Mouse (Mus musculus): Measurements from ENCODE around the gene Rpl18a.

Rpl18a gene

GRCm38 (mm10) chr8:70852595-70853231 is 44.5 kb downstream of the Rpl18a start:
- DNase-seq, result no peak

GRCm38 (mm10) chr8:70851837-70852236 is 45.4 kb downstream of the Rpl18a start:
- DNase-seq, result no peak

DNA sequence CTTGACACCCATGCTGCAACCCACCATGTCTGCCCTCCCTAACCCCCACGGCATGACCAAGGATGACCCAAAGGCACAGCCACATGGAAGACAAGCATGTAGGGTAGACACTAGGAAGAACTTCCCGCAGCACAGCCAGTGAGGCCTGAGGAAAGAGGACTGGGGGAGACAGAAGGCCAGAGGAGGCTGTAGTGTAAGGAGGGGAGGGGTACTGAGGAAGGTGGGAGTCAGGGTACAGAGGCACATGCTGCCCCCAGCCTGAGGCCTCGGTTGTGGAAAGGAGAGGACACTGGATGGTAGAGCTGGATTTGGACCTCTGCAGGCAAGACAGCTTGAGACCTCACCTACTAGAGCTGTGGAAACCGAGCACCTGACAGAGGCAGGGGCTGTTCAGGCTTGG is 46.3 kb downstream of the Rpl18a start:
- DNase-seq, result no peak

DNA sequence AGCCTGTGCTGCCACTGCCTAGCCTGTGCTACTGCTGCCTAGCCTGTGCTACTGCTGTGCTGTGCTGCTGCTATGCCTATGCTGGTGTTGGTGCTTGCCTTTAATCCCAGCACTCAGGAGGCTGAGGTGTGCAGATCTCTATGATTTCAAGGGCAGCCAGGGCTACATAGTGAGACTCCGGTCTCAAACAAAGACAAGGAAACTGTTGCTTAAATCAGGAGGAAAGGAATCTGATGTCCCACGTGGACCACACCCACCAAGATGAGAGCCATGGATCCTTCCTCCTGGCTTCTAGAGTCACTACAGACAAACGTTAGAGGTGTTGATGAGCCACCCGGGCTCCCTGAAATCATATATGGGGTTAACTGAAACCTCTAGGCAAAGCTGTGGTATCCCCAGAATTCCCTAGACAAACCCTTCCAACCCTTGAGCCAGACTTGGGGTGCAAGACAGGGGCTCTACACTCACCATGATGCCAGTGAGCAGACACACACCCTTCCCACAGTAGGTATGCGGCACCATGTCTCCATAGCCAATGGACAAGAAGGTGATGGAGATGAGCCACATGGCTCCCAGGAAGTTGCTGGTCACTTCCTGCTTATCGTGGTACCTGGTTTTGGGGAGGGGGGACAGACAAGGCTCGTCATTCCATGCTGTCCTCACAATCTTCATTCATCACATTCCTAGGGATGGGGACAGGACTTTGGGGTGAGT is 46.9 kb downstream of the Rpl18a start:
- DNase-seq, result no peak

GRCm38 (mm10) chr8:70849333-70849990 is 47.8 kb downstream of the Rpl18a start:
- DNase-seq, result no peak

DNA sequence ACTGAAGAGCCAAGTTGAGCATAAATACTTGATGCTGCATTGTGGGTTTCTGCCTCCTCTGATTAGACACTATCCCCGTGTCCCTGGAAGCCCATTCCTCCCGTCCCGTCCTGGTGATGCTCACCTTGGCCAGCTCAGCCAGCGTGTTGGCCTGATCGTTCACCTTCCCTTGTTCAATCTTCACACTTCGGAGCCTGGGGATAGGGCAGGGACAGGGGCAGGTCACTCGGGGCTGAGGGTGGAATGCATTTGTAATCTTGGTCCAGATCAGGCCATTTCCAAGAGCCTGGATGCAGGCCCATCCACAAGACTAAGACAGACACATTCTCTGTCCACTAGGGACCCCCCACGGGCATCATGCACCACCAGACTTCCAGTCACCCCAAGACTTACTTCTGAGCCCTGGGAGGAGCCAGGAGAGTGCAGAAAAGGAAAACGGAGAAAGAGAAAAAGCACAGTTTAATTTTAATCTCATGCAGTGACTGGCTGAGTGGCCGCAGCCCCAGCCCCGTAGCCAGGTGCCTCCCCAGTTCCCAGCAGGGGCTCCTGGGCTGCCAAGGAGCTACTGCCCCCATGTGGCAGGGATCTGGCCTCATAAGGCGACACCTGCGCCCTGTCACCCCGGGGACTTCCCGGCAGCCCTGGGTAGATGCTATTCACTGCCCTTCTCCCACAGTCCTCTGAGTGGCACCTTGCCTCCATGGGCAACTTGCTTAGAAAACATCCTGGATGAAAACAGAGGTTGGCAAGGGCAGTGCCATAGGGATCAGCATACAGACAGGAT is 50.6 kb downstream of the Rpl18a start:
- no peak for DNase-seq

DNA sequence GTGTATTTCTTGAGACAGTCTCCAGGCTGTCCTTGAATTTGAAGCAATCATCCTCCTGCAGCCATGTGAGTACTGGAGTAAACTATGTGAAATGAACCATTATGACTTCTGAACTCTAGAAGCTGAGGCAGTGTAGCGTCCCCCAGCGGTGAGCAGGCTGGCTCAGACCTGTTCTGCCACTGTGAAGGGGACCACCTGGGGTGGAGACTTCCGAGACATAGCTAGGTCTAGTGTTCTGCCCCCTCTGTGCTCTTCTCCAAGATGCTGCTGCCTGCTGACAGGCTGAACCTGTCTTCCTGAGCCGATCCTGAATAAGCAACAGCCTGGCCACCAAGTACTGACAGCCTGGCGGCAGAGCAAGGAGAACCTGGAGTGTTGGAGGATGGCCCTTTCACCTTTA is 52.1 kb downstream of the Rpl18a start:
- DNase-seq, result no peak

Data from cerebellum, postnatal 36 days (tissue).